Mouse (Mus musculus) testis, adult 2 months (tissue): ENCODE measurements around the gene Epp13.
"Not testable (repeated sequence)": the region's sequence is repeated elsewhere in the genome, so short reads cannot be mapped to it uniquely, and the experiment has no call there.

ENCODE experiments used
- CTCF ChIP-seq: fragments of 200-500 bp; IDR thresholded peaks from 2 replicates; pipeline ENCODE4 v1.5.1; 2012; ENCODE audit warnings: low read depth, mild to moderate bottlenecking, inconsistent platforms, low read length, moderate library complexity; ENCODE audit not compliant: control insufficient read depth, insufficient read depth, insufficient replicate concordance
- POLR2A ChIP-seq: fragments of 200-500 bp; IDR thresholded peaks from 2 replicates; pipeline ENCODE4 v1.6.1; 2012; ENCODE audit warnings: low read depth, mild to moderate bottlenecking, inconsistent platforms, low read length, moderate library complexity; ENCODE audit not compliant: control insufficient read depth

DNA sequence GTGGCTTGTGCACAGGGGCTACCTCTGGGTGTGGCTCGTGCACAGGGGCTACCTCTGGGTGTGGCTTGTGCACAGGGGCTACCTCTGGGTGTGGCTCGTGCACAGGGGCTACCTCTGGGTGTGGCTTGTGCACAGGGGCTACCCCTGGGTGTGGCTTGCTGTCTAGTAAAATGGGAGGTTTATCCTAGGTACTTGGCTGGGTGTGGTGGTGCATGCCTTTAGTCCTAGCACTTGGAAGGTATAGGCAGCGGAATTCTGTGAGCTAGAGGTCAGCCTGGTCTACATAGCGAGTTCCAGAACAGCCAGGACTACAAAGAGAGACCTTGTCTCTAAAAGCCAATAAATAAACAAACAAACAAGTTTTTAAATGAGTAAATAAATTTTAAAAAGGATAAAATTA lies 37.8 kb upstream of the Epp13 start:
- not testable (repeated sequence) for TF ChIP-seq CTCF, POLR2A
